In genomic region chrX:101733828-101734319, GRCm38 (mm10) we compare ENCODE assay signal across 8 mouse cellular contexts. TPM values are rescaled to one million over a fixed set of nuclear protein-coding genes. Genes with fewer than 3 reads are reported as not detected.
A peak's percentile ranks its signal among the peaks of the same experiment; 100 is the strongest.
DNase-seq lines count a peak whose midpoint lies in the region.

TSS of gene Cxcr3 (minus strand) at chrX:101734269.

- intact Hi-C loops in heart, postnatal 10 days (cut with DNase I) = no loop called here

- peak; percentile 26 to 37 for DNase-seq in spleen, adult 18-20 months
- no peak for DNase-seq in spleen, adult 12 weeks (ENCODE audit: low spot score)
- DNase-seq in adrenal gland, postnatal 36 days = peak; percentile 79 to 81
- DNase-seq in heart, postnatal 10 days = peak; percentile 28 to 30
- peak; percentile 28 for DNase-seq in lung, postnatal 14 days
- DNase-seq in thymus, postnatal 4 days = peak; percentile 41
- DNase-seq in retina, postnatal 1 day = no peak
- DNase-seq in right cerebral cortex, adult 18-20 months = no peak

RNA-seq across cellular contexts. Expression of gene Cxcr3, which starts in this region (rescaled TPM):
- under 1 TPM; 0.16 to 0.17 TPM for total RNA-seq in adrenal gland, postnatal 36 days (2021)
- under 1 TPM; 0.14 to 0.25 TPM for total RNA-seq in heart, postnatal 10 days (2021)

Comparison
In these comparisons a context has a peak if more than half of its experiments do, and no peak if none do; other contexts are left out.
1. DNase-seq: peak in spleen, adult 18-20 months (2 of 2), lung, postnatal 14 days (single experiment) and thymus, postnatal 4 days (single experiment); none in spleen, adult 12 weeks (single experiment), retina, postnatal 1 day (single experiment) and right cerebral cortex, adult 18-20 months (single experiment).
2. Peak in DNase-seq in adrenal gland, postnatal 36 days; RNA of the gene not detected or under 1 TPM.
3. Peak in DNase-seq in heart, postnatal 10 days; RNA of the gene not detected or under 1 TPM.